Mouse (Mus musculus) v-Abl transformed pro-B cells (cell line): Measurements from ENCODE around the gene Arhgap31.

ENCODE experiments used
- in situ Hi-C, 2 experiments: fragments of 400-800 bp; cut with MboI; formaldehyde crosslinking; loops; one replicate each; pipeline ENCODE4 v1.15.1; 2025; ENCODE audit not compliant: unreplicated experiment in 2 of 2

Gene Arhgap31

GRCm38 (mm10) chr16:38712581-38713403, at the start of gene Arhgap31:
Gene Arhgap31, minus strand, starts transcription at chr16:38713274.
- in situ Hi-C loops: no loop called here

DNA sequence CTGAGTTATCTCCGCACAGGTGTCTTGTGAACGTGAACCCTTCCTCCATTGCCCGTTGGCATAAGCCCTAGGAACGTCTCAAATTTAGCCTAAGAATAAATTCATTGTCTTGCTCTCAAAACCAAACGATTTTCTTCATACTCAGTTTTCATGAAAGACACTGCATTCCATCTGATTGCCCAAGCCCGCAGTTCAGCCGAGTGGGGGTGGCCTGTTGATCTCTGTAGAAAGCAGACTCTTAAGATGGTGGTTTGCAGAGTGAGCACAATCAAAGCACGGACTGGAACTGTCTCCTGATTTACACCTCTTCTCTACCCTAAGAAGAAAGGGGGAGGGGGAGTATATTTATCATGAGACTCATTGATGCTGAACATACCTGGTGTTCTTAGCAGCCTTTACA, 49.3 kb upstream of the Arhgap31 start:
- in situ Hi-C loops: no loop called here

- in situ Hi-C loops: no loop called here
Measured at GRCm38 (mm10) chr16:38761972-38762371, 48.9 kb upstream of the Arhgap31 start.

DNA sequence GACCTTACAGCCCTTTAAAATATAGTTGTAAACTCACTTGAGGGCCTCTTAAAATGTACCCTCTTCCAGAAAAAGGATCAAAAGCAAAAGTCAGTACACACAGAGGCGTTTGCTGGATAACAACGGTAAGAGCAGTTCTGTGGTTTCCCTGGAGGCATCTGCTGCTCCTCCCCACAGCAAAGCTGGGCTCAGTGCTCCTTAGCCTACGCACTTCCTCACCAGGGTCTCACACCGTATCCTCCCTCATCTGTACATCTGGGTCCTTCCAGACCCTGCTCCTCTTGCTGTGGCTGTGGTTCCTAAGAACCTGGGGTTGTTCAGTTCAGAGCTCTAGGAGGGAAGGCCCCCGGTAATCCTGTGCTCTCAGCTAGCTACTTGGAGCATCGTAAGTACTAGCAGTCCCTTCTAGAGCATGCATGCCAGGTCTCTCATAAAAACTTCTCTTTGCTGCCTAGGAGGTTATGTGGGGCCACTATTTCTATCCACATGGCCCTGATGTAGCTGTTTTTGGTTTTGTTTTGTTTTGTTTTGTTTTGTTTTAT, 47.8 kb upstream of the Arhgap31 start:
- in situ Hi-C loops: no loop called here

- in situ Hi-C loops: no loop called here
Measured at GRCm38 (mm10) chr16:38760239-38760638, 47.2 kb upstream of the Arhgap31 start.

DNA sequence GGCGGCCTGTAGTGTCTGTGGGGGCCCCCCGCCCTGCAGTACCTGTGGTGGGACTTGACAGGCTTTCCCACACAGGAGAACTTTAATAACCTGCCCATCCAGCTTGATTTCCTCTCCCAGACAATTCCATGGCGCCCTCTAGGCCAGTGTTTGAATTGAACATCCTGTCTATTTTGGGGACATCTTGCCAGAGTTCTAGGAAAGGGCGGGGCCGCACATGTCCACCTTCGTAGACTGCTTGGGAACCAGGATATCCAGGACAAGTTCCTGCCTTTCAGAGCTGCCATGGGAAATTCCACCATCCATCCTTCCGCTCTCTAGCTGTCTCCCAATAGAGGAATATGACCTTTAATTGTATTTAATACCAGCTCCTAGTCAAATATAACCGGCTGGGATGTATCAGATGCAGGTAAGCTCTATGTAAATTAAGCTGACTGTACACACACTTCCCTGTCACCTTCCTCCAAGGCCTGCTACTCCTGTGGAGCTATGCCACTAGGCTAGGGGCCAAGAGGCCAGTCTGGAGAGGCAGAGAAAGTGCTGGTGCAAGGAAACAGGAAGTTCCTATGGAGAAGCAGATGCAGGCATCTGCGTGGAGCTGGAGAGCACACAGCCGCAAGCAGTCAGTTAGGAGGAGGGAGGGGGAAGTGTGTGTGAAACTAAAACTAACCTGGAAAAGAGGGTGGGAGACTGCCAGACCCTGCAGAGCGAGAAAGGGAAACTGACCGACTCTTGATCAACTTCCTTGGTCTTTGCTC, 45.2 kb upstream of the Arhgap31 start:
- in situ Hi-C loops: no loop called here

DNA sequence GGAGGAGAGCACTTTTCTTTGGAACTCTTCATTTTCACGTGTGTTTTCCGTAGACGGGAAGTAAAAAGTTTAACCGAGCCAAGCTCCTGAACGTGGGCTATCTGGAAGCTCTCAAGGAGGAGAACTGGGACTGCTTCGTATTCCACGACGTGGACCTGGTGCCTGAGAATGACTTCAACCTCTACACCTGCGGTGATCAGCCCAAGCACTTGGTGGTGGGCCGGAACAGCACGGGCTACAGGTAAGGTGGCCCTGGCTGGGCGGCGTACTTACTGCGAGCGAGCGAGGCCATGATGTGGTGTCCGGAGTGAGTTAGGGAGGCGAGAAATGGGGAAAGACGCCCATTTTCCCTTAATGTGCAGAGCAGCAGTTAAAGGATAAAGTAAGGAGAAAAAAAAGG, 44.6 kb upstream of the Arhgap31 start:
- in situ Hi-C loops: no loop called here

DNA sequence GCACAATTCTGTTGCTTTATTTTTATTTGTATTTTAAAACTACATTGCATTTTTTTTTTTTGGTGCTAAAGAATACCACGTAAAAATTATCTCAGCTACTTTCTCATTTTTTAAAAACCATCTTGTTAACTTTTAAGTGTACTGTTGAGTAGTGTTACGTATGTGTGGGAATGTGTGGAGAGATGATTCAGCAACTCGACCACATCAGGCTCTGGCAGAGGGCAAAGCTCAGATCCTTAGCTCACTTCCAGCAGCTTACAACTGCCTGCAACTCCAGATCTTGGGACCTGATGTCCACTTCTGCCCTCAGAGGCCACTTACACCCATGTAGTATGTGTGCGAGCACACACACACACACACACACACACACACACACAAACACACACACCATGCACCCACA, 43.5 kb upstream of the Arhgap31 start:
- in situ Hi-C loops: no loop called here

DNA sequence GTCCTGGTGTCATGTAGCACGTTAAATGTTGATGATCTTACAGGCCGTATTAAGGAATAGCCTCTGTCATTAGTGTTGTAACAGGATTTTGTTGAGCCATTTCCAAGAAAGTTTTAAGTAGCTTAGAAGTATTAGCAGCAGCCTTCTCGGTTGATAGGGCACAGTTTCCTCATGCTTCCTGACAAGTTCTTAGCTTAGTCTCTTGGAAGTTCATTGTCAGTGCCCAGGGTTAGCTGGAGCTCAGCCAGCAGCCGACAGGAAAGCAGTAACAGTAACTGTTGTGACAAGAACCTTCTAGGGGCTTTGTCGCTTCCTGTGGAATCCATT, 43.1 kb upstream of the Arhgap31 start:
- in situ Hi-C loops: no loop called here

DNA sequence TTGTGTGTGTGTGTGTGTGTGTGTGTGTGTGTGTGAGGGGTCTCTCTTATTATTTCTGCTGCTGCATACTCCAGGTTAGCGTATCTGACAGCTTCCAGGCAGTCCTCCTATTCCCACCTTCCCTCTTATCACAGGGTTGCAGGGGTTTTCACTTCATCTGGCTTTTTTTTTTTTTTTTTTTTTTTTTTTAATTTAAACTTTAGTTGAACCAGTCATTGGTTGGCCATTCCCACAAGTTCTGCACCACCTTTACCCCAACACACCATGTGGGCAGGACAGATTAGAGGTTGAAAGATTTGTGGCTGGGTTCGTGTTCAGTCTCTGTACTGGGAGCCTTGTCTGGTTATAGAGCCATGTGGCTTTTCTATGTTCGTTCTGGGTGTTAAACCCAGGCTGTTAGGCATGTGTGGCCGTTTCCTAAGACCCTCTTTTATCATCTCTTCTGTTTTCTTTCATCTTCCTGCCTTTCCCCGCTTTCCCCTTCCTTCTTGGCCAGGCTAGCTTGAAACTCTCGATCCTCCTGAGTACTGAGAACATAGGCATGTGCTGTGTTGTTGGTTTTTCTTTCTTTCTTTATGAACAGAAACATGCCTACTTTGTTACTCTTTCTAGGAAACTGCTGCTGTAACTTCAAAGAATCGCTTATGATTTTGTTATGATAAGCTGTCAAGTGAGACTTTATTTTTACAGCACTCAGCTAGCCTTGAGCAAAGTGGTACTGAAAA, 42.5 kb upstream of the Arhgap31 start:
- in situ Hi-C loops: no loop called here

DNA sequence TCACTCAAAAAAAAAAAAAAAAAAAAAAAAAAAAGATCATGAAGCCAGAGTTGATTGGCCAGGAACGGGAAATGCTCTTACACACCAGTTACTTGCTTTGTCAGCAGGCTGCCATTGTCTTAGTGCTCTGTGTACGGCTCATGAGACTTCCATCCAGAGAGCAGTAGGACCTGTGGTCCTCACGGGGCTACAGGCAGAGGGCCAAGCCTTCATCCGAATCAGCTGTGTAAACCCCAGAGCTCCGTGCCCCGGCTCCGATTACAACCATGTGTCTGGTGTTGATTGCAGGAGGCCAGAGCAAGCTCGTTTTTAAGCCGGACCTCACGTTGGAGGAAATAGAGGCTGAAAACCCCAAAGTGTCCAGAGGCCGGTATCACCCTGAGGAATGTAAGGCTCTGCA, 40.6 kb upstream of the Arhgap31 start:
- in situ Hi-C loops: no loop called here

- in situ Hi-C loops: no loop called here
Measured at GRCm38 (mm10) chr16:38750803-38751202, 37.7 kb upstream of the Arhgap31 start.

DNA sequence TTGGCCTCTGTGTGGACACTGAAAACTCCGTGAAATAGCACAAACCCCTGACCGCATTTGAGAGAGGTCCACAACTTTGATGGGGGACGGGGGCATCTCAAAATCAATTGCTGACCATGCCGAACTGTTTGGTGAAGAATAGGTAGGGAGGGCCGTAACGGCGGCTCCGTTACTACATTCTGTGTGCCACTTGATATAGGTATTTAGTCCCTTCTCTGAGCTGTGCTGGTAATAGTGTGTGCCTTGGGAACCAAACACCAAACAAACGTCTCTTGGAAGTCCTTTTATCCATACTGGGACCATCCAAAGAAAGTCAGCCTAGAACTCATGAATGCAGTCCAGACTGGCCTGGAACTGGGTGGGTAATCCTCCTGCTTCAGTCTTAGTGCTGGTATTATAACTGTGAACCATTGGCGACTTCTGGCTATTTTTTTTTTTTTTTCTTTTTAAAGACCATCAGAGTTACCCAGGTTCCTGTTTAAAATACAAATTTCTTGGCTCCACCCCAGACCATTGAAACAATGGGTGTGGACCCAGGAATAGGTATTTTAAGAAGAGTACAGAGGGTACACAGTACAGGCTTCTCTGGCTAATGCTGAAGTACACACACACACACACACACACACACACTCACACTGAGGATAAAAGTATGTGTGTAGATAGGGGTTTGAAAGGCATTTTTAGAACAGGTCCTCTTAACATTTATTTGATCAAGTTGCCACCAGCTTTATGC, 31.0 kb upstream of the Arhgap31 start:
- in situ Hi-C loops: loop anchor here in 1 of 2 experiments (25.0 kb wide), 1 partner anchor 657 kb away; the partner anchor contains the start of gene Gsk3b

GRCm38 (mm10) chr16:38742659-38743131, 29.6 kb upstream of the Arhgap31 start:
- in situ Hi-C loops: loop anchor here in 1 of 2 experiments (25.0 kb wide), 1 partner anchor 655 kb away; the partner anchor contains the start of gene Gsk3b

DNA sequence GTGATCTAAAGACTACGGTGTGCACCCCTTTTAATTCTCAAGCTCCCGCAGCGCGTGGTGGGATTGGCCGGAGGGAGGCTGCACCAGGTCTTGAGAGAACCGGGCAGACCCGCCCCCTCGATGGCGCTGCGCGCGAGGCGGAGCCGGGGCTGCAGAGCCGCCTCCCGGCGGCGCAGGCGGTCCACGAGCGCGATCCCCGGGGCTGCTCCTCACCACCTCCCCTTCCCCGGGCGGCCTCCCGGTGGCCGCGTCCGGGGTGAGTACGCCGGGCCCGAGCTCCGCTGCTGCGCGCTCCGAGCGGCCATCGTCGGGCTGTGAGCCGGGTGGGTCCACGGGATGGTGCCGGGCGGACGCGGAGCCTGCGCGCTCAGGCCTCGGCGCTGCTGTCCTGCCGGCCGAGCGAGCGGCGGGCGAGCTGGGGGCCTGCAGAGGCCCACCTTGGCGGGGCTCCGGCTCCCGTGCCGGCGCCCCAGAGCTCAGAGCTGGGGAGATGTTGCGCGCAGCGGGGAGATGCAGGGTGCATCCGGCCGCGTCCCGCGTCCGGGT, 29.1 kb upstream of the Arhgap31 start, which contains the start of gene B4galt4:
B4galt4 (plus strand) TSS at position 152 of the 546 bp plus-strand sequence.
- in situ Hi-C loops: loop anchor here in 1 of 2 experiments (25.0 kb wide), 1 partner anchor 655 kb away; the partner anchor contains the start of gene Gsk3b

- in situ Hi-C loops: loop anchor here in 1 of 2 experiments (25.0 kb wide), 1 partner anchor 654 kb away; the partner anchor contains the start of gene Gsk3b
Measured at GRCm38 (mm10) chr16:38741204-38741903, 28.3 kb upstream of the Arhgap31 start.

GRCm38 (mm10) chr16:38730921-38731320, 17.8 kb upstream of the Arhgap31 start:
- in situ Hi-C loops: loop anchor here (10.0 to 25.0 kb wide), 3 partner anchors 84 to 644 kb away; partner anchors contain the start of genes Cox17 (in 1 of the 2), Gm21987 (in 1 of the 2), Gsk3b (in 1 of the 2) and Maats1 (in 1 of the 2)

- in situ Hi-C loops: loop anchor here (10.0 to 25.0 kb wide), 5 partner anchors 85 to 642 kb away; partner anchors contain the start of genes Cox17 (in 2 of the 2), Gm21987 (in 2 of the 2), Maats1 (in 2 of the 2) and Gsk3b (in 1 of the 2)
Measured at GRCm38 (mm10) chr16:38729610-38730288, 16.7 kb upstream of the Arhgap31 start.
